28 mouse cellular contexts compared by ENCODE assay signal in genomic region chr2:59608958-59609357, GRCm38 (mm10). TPM values are rescaled to one million over a fixed set of nuclear protein-coding genes. Genes with fewer than 3 reads are reported as not detected.
DNase-seq lines count a peak whose midpoint lies in the region; ATAC-seq lines count a peak whose summit lies in the region.
"Had no signal": no experiment of that assay in that cellular context is flagged by ENCODE, and none has a peak within 500 bp of the region (broad histone marks: within the 10 kb centered on the region; RNA-seq: fewer than 3 reads in every experiment).

No protein-coding gene starts in this region.

- peaks cover 8 to 22% of the 10 kb centered on the region in 2 experiments for H3K4me1 ChIP-seq in heart, embryonic 14.5 days (ENCODE audit: control insufficient read depth in 2 of 2, insufficient read depth in 2 of 2, low read length in 2 of 2)
- peaks cover 48% of the 10 kb centered on the region for H3K4me1 ChIP-seq in kidney, embryonic 15.5 days

- H3K27ac ChIP-seq in heart, embryonic 14.5 days (replicated peaks in 1 of 2; ENCODE audit: control insufficient read depth in 1 of 2, insufficient read depth in 1 of 2, low read depth in 2 of 2, low read length in 2 of 2) = 0 out of 4 replicates have a peak overlapping the region, but pooled peaks of 1 of the 2 experiments have one; percentile 6
- H3K27ac ChIP-seq in kidney, embryonic 15.5 days = peak overlapping the region; percentile 76
- H3K27ac ChIP-seq: embryonic facial prominence, embryonic 13.5 days; forebrain, embryonic 15.5 days; hindbrain, embryonic 14.5 days; layer of hippocampus, adult 2 months; limb, embryonic 15.5 days; liver, embryonic 14.5 days; midbrain, embryonic 12.5 days; neural tube, embryonic 15.5 days; stomach, embryonic 15.5 days had no signal

- WGBS in heart, embryonic 14.5 days = 32% methylated on average over 5 of the region's 5 CpGs
- WGBS in kidney, embryonic 15.5 days = 23% methylated on average over 5 of the region's 5 CpGs

- no peaks in the 10 kb centered on the region for H3K9me3 ChIP-seq in heart, embryonic 14.5 days (ENCODE audit: control insufficient read depth, low read length)
- no peaks in the 10 kb centered on the region for H3K9me3 ChIP-seq in kidney, embryonic 15.5 days (replicated peaks)
- H3K9me3 ChIP-seq: embryonic facial prominence, embryonic 13.5 days; forebrain, embryonic 15.5 days; limb, embryonic 15.5 days; midbrain, embryonic 12.5 days; neural tube, embryonic 15.5 days; stomach, embryonic 15.5 days had no signal

- no peak for ATAC-seq in heart, embryonic 14.5 days (ENCODE audit: insufficient number of reproducible peaks, insufficient read depth, low FRiP score, low read depth)
- ATAC-seq in kidney, embryonic 15.5 days (replicated peaks; ENCODE audit: low FRiP score) = no peak
- ATAC-seq: forebrain, embryonic 15.5 days; inflammation-experienced regulatory T-cells, adult 6 months had no signal

- H3K4me2 ChIP-seq in heart, embryonic 14.5 days (ENCODE audit: low read length) = peak overlapping the region; percentile 20; the same call in 1 of the 2 replicates
- H3K4me2 ChIP-seq in kidney, embryonic 15.5 days = peak overlapping the region; percentile 20; the same call in 1 of the 2 replicates
- H3K4me2 ChIP-seq: embryonic facial prominence, embryonic 13.5 days; forebrain, embryonic 15.5 days; hindbrain, embryonic 14.5 days; limb, embryonic 15.5 days; midbrain, embryonic 12.5 days; neural tube, embryonic 15.5 days; stomach, embryonic 15.5 days had no signal

- H3K4me3 ChIP-seq in heart, embryonic 14.5 days (ENCODE audit: control insufficient read depth in 1 of 2, insufficient read depth in 1 of 2, low read depth in 1 of 2, low read length in 2 of 2) = no peak overlapping the region
- no peak overlapping the region for H3K4me3 ChIP-seq in kidney, embryonic 15.5 days (replicated peaks)
- H3K4me3 ChIP-seq: embryonic facial prominence, embryonic 13.5 days; forebrain, embryonic 15.5 days; layer of hippocampus, adult 2 months; limb, embryonic 15.5 days; midbrain, embryonic 12.5 days; neural tube, embryonic 15.5 days; stomach, embryonic 15.5 days had no signal

- H3K36me3 ChIP-seq in heart, embryonic 14.5 days (ENCODE audit: control insufficient read depth, insufficient read depth, low read length) = no peaks in the 10 kb centered on the region
- no peaks in the 10 kb centered on the region for H3K36me3 ChIP-seq in kidney, embryonic 15.5 days
- H3K36me3 ChIP-seq: embryonic facial prominence, embryonic 13.5 days; forebrain, embryonic 15.5 days; limb, embryonic 15.5 days; midbrain, embryonic 12.5 days; neural tube, embryonic 15.5 days; stomach, embryonic 15.5 days had no signal

- H3K9ac ChIP-seq in heart, embryonic 14.5 days (ENCODE audit: low read length) = no peak overlapping the region
- no peak overlapping the region for H3K9ac ChIP-seq in kidney, embryonic 15.5 days
- H3K9ac ChIP-seq: embryonic facial prominence, embryonic 13.5 days; forebrain, embryonic 15.5 days; hindbrain, embryonic 14.5 days; limb, embryonic 15.5 days; liver, embryonic 14.5 days; midbrain, embryonic 12.5 days; neural tube, embryonic 15.5 days; stomach, embryonic 15.5 days had no signal

- peak; percentile 36 for DNase-seq in embryo, embryonic 10.5 days (ENCODE audit: low spot score)
- DNase-seq in embryo, embryonic 9.5 days (ENCODE audit: extremely low spot score) = no peak
- DNase-seq in heart, adult 8-10 months (ENCODE audit: low spot score) = no peak
- no peak for DNase-seq in kidney, postnatal 10 days
- DNase-seq in NIH3T3 (ENCODE audit: low read depth) = peak; percentile 30
- no peak for DNase-seq in c-Kit-positive CD71-positive TER-119-positive erythroid progenitor cells, embryonic 14.5 days (ENCODE audit: low spot score)
- DNase-seq: adrenal gland, postnatal 10 days; cerebellum, adult 2 months; cerebellum, postnatal 36 days; gastrocnemius, postnatal 10 days; heart, postnatal 4 days; kidney, adult 9 months; lung, postnatal 10 days; right cerebral cortex, adult 18-20 months; thymus, adult 18-20 months; thymus, postnatal 36 days had no signal

- no peaks in the 10 kb centered on the region for H3K27me3 ChIP-seq in heart, embryonic 14.5 days (ENCODE audit: control insufficient read depth, insufficient read depth, low read length)
- no peaks in the 10 kb centered on the region for H3K27me3 ChIP-seq in kidney, embryonic 15.5 days
- H3K27me3 ChIP-seq: embryonic facial prominence, embryonic 13.5 days; forebrain, embryonic 15.5 days; limb, embryonic 15.5 days; neural tube, embryonic 15.5 days; stomach, embryonic 15.5 days had no signal

RNA-seq across cellular contexts. Expression of gene Tanc1, which starts 2.9 kb away (rescaled TPM):
- polyA plus RNA-seq in heart, embryonic 14.5 days (2014; fragmentation: Nextera tagmentation; extraction: Ambion mirVana) = 27.2 and 27.8 TPM in 2 replicates
- total RNA-seq in heart, adult 8-10 months (2022) = 10 to 100 TPM; 21.4 to 25.3 (median 24.6) TPM
- polyA plus RNA-seq in kidney, embryonic 15.5 days (2015; fragmentation: Nextera tagmentation; extraction: Ambion mirVana) = 50.2 and 58.3 TPM in 2 replicates

Comparison
In these comparisons a context has a peak if more than half of its experiments do, and no peak if none do; other contexts are left out.
1. DNase-seq: peak in embryo, embryonic 10.5 days (single experiment) and NIH3T3 (single experiment); none in embryo, embryonic 9.5 days (single experiment), heart, adult 8-10 months (single experiment), kidney, postnatal 10 days (single experiment) and c-Kit-positive CD71-positive TER-119-positive erythroid progenitor cells, embryonic 14.5 days (single experiment).